ENCODE assay signal across 17 mouse cellular contexts in the genomic region with DNA sequence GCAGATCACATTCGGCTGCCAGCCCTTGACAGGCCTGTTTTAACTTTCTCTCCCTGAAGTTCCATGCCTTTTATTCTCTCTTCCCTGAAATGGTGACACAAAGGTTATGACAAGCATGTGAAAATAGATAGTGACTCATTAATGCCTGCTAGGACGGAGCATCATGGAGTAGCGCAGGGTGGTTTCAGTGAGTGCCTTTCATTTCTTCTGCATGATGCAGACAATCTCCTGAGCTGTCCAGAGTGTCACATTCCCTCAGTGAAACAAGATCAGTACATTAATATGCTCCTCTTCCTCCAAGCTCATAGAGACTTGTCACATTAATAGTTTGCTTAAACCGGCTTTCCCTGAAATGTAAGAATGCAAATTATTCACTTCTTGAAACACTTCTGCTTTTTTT.
"Had no signal": no experiment of that assay in that cellular context is flagged by ENCODE, and none has a peak within 500 bp of the region (broad histone marks: within the 10 kb centered on the region; RNA-seq: fewer than 3 reads in every experiment).

No protein-coding gene starts in this region.

- DNase-seq: kidney, adult 2 months; kidney, postnatal 25 days; layer of hippocampus, adult 9-11 months; liver, postnatal 0 days; lung, embryonic 14.5 days; right cerebral cortex, postnatal 4 days; thymus, postnatal 25 days had no signal

- H3K4me1 ChIP-seq: limb, embryonic 12.5 days; limb, embryonic 15.5 days had no signal

- H3K4me3 ChIP-seq: layer of hippocampus, adult 2 months; limb, embryonic 12.5 days; limb, embryonic 15.5 days had no signal

- H3K27me3 ChIP-seq: limb, embryonic 12.5 days; limb, embryonic 15.5 days had no signal

- H3K9me3 ChIP-seq: limb, embryonic 12.5 days; limb, embryonic 15.5 days had no signal

- H3K36me3 ChIP-seq: limb, embryonic 12.5 days; limb, embryonic 15.5 days had no signal

- H3K27ac ChIP-seq: kidney, postnatal 0 days; layer of hippocampus, adult 2 months; limb, embryonic 12.5 days; limb, embryonic 15.5 days; liver, embryonic 14.5 days; macrophage; stomach, postnatal 0 days had no signal

- ATAC-seq: intestine, postnatal 0 days; liver, postnatal 0 days; lung, postnatal 0 days had no signal

- H3K9ac ChIP-seq: limb, embryonic 12.5 days; limb, embryonic 15.5 days; liver, embryonic 14.5 days; liver, postnatal 0 days; lung, embryonic 14.5 days had no signal

- H3K4me2 ChIP-seq: limb, embryonic 12.5 days; limb, embryonic 15.5 days; liver, embryonic 11.5 days; lung, embryonic 14.5 days had no signal
